Mouse (Mus musculus) lung, postnatal 14 days (tissue): ENCODE data around the gene Cldn3.

Experiments used
- DNase-seq: peaks from one replicate; pipeline ENCODE4 v3.0.0; 2021

The Cldn3 gene

GRCm38 (mm10) chr5:134965852-134966821, 19.9 kb upstream of the Cldn3 start:
- DNase-seq = peak; percentile 58

- DNase-seq = no peak
Measured at GRCm38 (mm10) chr5:134967164-134967944, 18.7 kb upstream of the Cldn3 start.

- DNase-seq = peak; percentile 53
Measured at GRCm38 (mm10) chr5:134970671-134971070, 15.3 kb upstream of the Cldn3 start.

GRCm38 (mm10) chr5:134973081-134973480, 12.9 kb upstream of the Cldn3 start:
- DNase-seq = no peak

GRCm38 (mm10) chr5:134973526-134973925, 12.5 kb upstream of the Cldn3 start:
- DNase-seq = no peak

GRCm38 (mm10) chr5:134974294-134974693, 11.7 kb upstream of the Cldn3 start:
- peak; percentile 36 for DNase-seq

GRCm38 (mm10) chr5:134974921-134975320, 11.1 kb upstream of the Cldn3 start:
- DNase-seq = no peak

- no peak for DNase-seq
Measured at GRCm38 (mm10) chr5:134976164-134976563, 9.8 kb upstream of the Cldn3 start.

- no peak for DNase-seq
Measured at GRCm38 (mm10) chr5:134976577-134977250, 9.3 kb upstream of the Cldn3 start.

- no peak for DNase-seq
Measured at GRCm38 (mm10) chr5:134977837-134978236, 8.2 kb upstream of the Cldn3 start.

GRCm38 (mm10) chr5:134981149-134981548, 4.9 kb upstream of the Cldn3 start:
- DNase-seq = no peak

- DNase-seq = no peak
Measured at GRCm38 (mm10) chr5:134983111-134983510, 2.9 kb upstream of the Cldn3 start.

- DNase-seq = no peak
Measured at GRCm38 (mm10) chr5:134983771-134984170, 2.2 kb upstream of the Cldn3 start.

GRCm38 (mm10) chr5:134986298-134987268, 569 bp downstream of the Cldn3 start:
- DNase-seq = peak; percentile 42

- DNase-seq = no peak
Measured at GRCm38 (mm10) chr5:134989166-134989565, 3.2 kb downstream of the Cldn3 start.

- DNase-seq = no peak
Measured at GRCm38 (mm10) chr5:134989741-134990140, 3.7 kb downstream of the Cldn3 start.

GRCm38 (mm10) chr5:134992566-134992965, 6.6 kb downstream of the Cldn3 start:
- peak; percentile 42 for DNase-seq

- DNase-seq = no peak
Measured at GRCm38 (mm10) chr5:134998359-134998758, 12.3 kb downstream of the Cldn3 start.

- no peak for DNase-seq
Measured at GRCm38 (mm10) chr5:134999797-135000196, 13.8 kb downstream of the Cldn3 start.

- DNase-seq = no peak
Measured at GRCm38 (mm10) chr5:135000751-135001150, 14.7 kb downstream of the Cldn3 start.

GRCm38 (mm10) chr5:135001309-135001708, 15.3 kb downstream of the Cldn3 start:
- peak; percentile 79 for DNase-seq

GRCm38 (mm10) chr5:135002151-135002550, 16.1 kb downstream of the Cldn3 start:
- peak; percentile 54 for DNase-seq
